Mouse (Mus musculus) forebrain, embryonic 10.5 days (tissue): ENCODE results near the gene Olfr1388. TPM values are rescaled to one million over a fixed set of nuclear protein-coding genes. Genes with fewer than 3 reads are reported as not detected.
"Not testable (repeated sequence)": the region's sequence is repeated elsewhere in the genome, so short reads cannot be mapped to it uniquely, and the experiment has no call there.

Source experiments
- DNase-seq: peaks from one replicate; pipeline ENCODE4 v3.0.0-alpha.2; 2017; ENCODE audit warnings: low spot score; ENCODE audit errors: extremely low spot score
- H3K27ac ChIP-seq: fragments of 300-500 bp; sonication (generic); 2 replicates; pipeline ENCODE4 v1.5.1; 2016; ENCODE audit warnings: mild to moderate bottlenecking
- H3K27me3 ChIP-seq: fragments of 300-500 bp; sonication (generic); 2 replicates; pipeline ENCODE4 v1.6.1; 2016; ENCODE audit warnings: mild to moderate bottlenecking; ENCODE audit not compliant: poor library complexity, severe bottlenecking
- H3K36me3 ChIP-seq: fragments of 300-500 bp; sonication (generic); replicated peaks from 2 replicates; pipeline ENCODE4 v1.6.1; 2016; ENCODE audit warnings: mild to moderate bottlenecking, moderate library complexity
- H3K4me1 ChIP-seq: fragments of 300-500 bp; sonication (generic); 2 replicates; pipeline ENCODE4 v1.6.1; 2016
- H3K4me3 ChIP-seq: fragments of 300-500 bp; sonication (generic); 2 replicates; pipeline ENCODE4 v1.5.1; 2016; ENCODE audit warnings: mild to moderate bottlenecking, moderate library complexity
- H3K9me3 ChIP-seq: fragments of 300-500 bp; sonication (generic); 2 replicates; pipeline ENCODE4 v1.6.1; 2016; ENCODE audit warnings: mild to moderate bottlenecking, moderate library complexity
- WGBS: fragments of 180-500 bp; shearing (Covaris S2); methylation state at CpG from one replicate; pipeline ENCODE4 v1.1.7; 2016; 5-methylcytosine and 5-hydroxymethylcytosine counted together
- polyA plus RNA-seq: library from polyadenylated mRNA; unstranded; fragments of >200 nt; fragmentation: Nextera tagmentation; extraction: Ambion mirVana; gene quantifications from 2 replicates; pipeline ENCODE4 v1.2.1, GENCODE M21; 2016

The Olfr1388 gene
- polyA plus RNA-seq: 0.25 and 0.33 TPM in 2 replicates

DNA sequence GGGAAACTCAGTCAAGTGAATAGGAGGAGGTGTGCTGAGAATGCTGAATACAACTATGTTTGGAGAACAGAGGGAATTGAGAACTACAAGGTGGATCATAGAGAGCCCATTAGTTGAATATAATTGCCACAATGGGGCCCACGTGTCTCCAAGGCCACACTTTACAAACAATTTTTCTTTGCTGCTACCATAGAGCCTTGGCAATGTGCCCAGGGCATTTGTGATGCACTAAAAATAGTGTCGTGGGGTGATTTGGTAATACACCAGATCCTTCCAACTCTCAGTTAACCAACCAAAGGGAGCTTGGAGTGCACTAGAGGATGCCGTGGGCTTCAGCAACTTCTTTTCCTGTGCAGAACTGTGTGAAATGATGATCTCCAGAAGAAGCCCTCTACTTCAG is at the start of gene Olfr1388:
Olfr1388 (plus strand) TSS at position 214 of the 400 bp plus-strand sequence.
- Histone ChIP-seq H3K4me3 (no peak within 1 kb of the TSS), H3K9me3 (no peaks in the 10 kb centered on the region; the same call in 1 of the 2 replicates), H3K27me3 (no peaks in the 10 kb centered on the region), H3K4me1 (no peaks in the 10 kb centered on the region), H3K27ac (no peak within 1 kb of the TSS), H3K36me3 (no peaks in the 10 kb centered on the region)
- WGBS: 79% methylated on average over 3 of the region's 3 CpGs
- DNase-seq: no peak

DNA sequence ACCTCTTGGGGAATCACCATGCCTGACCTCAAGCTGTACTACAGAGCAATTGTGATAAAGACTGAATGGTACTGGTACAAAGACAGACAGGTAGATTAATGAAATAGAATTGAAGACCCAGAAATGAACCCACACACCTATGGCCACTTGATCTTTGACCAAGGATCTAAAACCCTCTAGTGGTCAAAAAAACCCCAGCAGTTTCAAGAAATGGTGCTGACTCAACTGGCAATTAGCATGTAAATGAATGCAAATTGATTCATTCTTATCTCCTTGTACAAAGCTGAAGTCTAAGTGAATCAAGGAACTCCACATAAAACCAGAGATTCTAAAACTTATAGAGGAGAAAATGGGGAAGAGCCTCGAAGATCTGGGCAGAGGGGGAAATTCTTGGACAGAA is 43.7 kb upstream of the Olfr1388 start:
- H3K27me3 ChIP-seq, H3K4me3 ChIP-seq, H3K27ac ChIP-seq, H3K4me1 ChIP-seq, H3K36me3 ChIP-seq, DNase-seq, H3K9me3 ChIP-seq: not testable (repeated sequence)
- 82% methylated on average over 1 of the region's 1 CpGs for WGBS

DNA sequence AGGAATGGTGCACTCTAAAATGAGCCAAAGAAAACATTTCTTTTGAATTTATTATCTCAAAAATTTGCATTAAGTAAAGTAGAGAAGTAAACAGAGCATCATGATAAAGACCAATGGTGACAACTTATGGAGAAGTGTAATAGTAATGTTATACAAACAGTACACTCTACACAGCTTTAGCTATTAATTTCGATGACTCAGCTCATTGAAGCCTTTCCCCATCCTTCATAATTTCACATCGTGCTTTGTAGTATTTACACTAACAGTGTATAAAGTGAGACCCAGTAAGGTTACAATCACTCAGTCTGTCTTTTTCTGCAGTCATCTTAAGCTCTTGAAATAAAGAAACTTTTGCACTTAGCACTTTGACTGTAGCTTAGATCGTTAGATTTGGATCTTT is 29.6 kb upstream of the Olfr1388 start:
- H3K36me3 ChIP-seq: no peaks in the 10 kb centered on the region
- no peaks in the 10 kb centered on the region for H3K4me1 ChIP-seq
- H3K4me3 ChIP-seq: no peak overlapping the region
- 78% methylated on average over 3 of the region's 3 CpGs for WGBS
- H3K27ac ChIP-seq: no peak overlapping the region
- H3K27me3 ChIP-seq: no peaks in the 10 kb centered on the region
- no peak for DNase-seq
- H3K9me3 ChIP-seq: no peaks in the 10 kb centered on the region

DNA sequence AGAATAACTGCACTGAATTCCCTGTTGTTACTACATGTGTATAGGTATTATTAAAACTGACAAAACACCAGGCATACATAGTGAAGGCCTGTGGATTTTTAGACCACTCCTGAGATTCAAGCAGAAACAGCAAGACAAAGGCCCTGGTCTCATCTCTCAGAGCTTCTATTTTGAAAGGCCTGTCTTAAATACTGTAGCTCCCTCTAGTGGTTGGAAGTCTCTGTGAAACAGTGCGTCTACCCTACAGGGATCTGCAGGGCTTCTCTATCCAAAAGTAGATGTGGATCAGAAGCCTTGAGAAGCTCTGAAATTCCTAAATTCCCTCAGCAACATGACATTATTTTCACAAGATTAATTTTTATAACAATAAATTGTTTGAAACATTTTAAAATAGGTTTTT is 25.9 kb upstream of the Olfr1388 start:
- Histone ChIP-seq H3K27me3 (no peaks in the 10 kb centered on the region), H3K4me1 (no peaks in the 10 kb centered on the region), H3K27ac (no peak overlapping the region), H3K4me3 (no peak overlapping the region), H3K36me3 (no peaks in the 10 kb centered on the region), H3K9me3 (no peaks in the 10 kb centered on the region)
- WGBS: 29% methylated on average over 1 of the region's 1 CpGs
- DNase-seq: no peak

DNA sequence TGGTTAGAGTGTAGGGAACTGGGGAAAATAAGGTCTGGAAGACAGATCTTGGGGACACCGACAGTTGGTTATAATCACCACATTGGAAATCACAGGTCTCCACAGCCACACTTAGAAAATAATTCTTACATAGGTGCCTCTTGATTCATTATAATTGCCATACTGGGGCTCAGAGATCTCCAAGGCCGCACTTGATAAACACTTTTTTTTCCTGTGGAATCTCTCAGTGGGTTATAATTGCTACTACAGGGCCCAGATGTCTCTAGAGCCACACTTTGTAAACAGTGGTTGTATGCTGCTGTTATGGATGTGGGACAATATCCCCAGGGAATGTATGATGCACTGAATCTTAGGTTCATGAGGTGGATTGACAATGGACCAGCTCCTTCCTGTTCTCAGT is 13.7 kb upstream of the Olfr1388 start, which contains the start of gene Olfr1389:
Olfr1389 (plus strand) TSS at position 301 of the 400 bp plus-strand sequence.
- Histone ChIP-seq H3K27me3 (no peaks in the 10 kb centered on the region), H3K36me3 (no peaks in the 10 kb centered on the region), H3K4me3 (no peak within 1 kb of the TSS), H3K4me1 (no peaks in the 10 kb centered on the region), H3K27ac (no peak within 1 kb of the TSS), H3K9me3 (no peaks in the 10 kb centered on the region)
- DNase-seq: no peak
- 95% methylated on average over 2 of the region's 2 CpGs for WGBS

DNA sequence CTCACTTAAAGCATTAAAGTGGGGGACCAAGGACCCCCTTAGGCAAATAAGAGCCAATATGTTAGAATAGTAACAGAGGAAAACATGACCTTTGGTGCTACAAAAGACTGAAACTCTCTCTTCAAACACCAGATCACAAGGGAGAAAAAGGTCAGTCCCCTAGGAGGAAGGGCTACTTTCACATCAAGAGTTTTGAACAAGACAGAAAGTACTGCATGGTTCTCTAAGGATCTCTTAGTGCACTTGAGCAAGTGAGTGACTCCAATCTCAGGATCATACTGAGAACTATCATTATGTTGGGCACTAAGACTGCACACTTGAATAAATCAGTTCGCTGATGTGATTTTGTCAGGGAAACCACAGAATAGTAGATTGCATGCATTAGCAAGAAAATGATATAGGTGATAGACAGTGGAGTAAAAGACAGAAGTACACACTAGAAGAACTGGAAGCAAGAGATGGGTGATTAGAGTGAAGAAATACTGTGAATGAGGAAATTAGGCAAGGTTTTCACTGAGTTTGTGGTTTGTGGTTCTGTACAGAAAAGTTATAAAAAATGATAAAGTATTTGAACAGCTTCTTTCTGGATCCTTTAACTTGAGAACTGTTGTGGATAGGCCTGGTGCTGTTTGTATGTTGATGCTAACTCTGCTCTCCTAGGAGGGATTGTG is 11.0 kb upstream of the Olfr1388 start:
- Histone ChIP-seq H3K4me3 (no peak overlapping the region), H3K4me1 (no peaks in the 10 kb centered on the region), H3K27ac (no peak overlapping the region), H3K27me3 (no peaks in the 10 kb centered on the region), H3K36me3 (no peaks in the 10 kb centered on the region), H3K9me3 (no peaks in the 10 kb centered on the region)
- no peak for DNase-seq
- 96% methylated on average over 1 of the region's 1 CpGs for WGBS

DNA sequence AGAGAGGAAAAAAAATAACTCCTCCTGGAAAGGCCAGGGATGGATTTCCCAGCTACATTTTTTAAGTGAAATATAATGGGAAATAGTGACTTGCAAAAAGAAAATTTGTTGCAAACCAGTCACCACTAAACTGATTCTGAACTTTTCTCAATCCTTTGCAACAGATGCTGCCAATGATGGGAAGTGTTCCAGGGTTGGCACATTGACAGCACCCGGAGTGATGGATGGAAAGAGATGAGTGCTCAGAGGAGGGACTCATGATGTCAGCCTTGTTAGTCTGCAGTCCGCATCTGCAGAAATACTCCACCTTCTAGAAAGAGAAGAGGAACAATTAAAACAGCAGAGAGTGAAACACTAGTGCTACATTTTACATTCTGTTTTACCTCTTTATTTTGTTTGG is 6.8 kb upstream of the Olfr1388 start:
- Histone ChIP-seq H3K27me3 (no peaks in the 10 kb centered on the region), H3K4me1 (no peaks in the 10 kb centered on the region), H3K9me3 (no peaks in the 10 kb centered on the region; the same call in 1 of the 2 replicates), H3K36me3 (no peaks in the 10 kb centered on the region), H3K4me3 (no peak overlapping the region), H3K27ac (no peak overlapping the region)
- DNase-seq: no peak
- WGBS: 94% methylated on average over 2 of the region's 2 CpGs

DNA sequence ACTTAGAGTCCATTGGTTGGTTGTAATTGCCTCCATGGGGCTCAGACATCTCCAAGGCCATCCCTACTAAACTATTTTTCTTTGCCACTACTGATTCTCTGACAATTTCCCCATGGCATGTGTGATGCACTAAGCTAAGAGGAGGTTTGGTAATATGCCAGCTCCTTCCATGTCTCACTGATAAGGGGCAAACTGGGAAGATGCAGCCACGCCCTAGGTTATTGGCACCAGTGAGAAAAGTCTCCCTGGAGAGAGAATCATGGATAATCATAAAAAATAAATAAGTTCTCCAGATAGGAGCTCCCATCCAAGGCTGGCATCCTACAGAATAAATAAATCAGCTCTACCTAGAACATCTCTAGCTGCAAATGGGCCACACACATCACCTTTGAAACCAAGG is 18.6 kb downstream of the Olfr1388 start, which contains the start of gene Olfr1387:
Olfr1387 (plus strand) TSS at position 301 of the 400 bp plus-strand sequence.
- 78% methylated on average over 1 of the region's 1 CpGs for WGBS
- Histone ChIP-seq H3K9me3 (no peaks in the 10 kb centered on the region), H3K27ac (no peak within 1 kb of the TSS), H3K4me1 (no peaks in the 10 kb centered on the region), H3K27me3 (no peaks in the 10 kb centered on the region), H3K4me3 (no peak within 1 kb of the TSS), H3K36me3 (no peaks in the 10 kb centered on the region)
- DNase-seq: no peak

DNA sequence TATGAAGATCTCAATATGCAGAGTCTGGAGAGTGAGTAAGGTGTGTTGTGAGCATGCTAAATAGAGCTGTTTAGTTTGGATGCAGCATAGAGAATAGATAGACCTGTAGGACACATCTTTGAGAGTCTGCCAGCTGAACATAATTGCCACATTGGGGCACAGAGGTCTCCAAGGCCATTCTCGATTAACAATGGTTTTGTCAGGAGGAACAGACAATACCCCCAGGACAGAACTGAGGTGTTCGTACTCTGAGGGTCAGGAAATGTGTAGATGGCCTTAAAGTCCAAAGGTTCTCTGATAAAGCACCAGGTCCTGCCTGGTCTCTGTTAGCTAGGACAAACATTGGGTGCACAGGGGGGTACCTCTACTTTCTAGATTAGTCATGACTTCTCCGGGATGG is 28.3 kb downstream of the Olfr1388 start, which contains the start of gene Olfr1386:
Olfr1386 (plus strand) TSS at position 301 of the 400 bp plus-strand sequence.
- H3K9me3 ChIP-seq, H3K27ac ChIP-seq, H3K27me3 ChIP-seq, H3K36me3 ChIP-seq, H3K4me3 ChIP-seq, DNase-seq, H3K4me1 ChIP-seq: not testable (repeated sequence)
- 82% methylated on average over 3 of the region's 3 CpGs for WGBS

DNA sequence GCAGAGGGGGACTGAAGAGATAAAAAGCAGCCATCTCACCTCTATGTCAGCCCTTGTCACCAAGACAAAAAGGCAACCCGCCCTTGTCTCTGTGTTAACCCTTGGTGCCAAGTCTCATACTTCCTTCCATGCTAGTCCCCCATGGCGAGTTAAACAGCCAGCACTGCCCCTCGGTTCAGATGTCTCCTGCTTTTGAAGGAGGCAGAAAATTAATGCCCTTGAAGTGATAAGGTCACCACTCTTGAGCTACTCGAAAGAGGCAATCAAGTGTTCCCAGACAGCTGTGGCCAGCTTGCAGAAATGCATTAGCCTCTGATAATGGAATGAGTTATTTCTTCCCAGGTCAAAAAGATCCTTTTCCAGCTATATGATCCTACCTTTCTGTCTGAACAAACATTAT is 49.5 kb downstream of the Olfr1388 start:
- 80% methylated on average over 4 of the region's 4 CpGs for WGBS
- H3K27ac ChIP-seq: no peak overlapping the region
- no peak for DNase-seq
- no peaks in the 10 kb centered on the region for H3K27me3 ChIP-seq
- no peaks in the 10 kb centered on the region for H3K36me3 ChIP-seq
- H3K4me1 ChIP-seq: no peaks in the 10 kb centered on the region
- H3K9me3 ChIP-seq: no peaks in the 10 kb centered on the region
- no peak overlapping the region for H3K4me3 ChIP-seq

DNA sequence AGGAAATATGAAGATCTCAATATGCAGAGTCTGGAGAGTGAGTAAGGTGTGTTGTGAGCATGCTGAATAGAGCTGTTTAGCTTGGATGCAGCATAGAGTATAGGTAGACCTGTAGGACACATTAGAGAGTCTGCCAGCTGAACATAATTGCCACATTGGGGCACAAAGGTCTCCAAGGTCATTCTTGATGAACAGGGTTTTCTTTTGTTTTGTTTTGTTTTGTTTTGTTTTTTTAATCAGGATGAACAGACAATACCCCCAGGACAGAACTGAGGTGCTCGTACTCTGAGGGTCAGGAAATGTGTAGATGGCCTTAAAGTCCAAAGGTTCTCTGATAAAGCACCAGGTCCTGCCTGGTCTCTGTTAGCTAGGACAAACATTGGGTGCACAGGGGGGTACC is 52.3 kb downstream of the Olfr1388 start, which contains the start of gene Olfr1385:
Olfr1385 (plus strand) TSS at position 301 of the 400 bp plus-strand sequence.
- not testable (repeated sequence) for H3K27ac ChIP-seq, H3K36me3 ChIP-seq, H3K4me3 ChIP-seq, H3K27me3 ChIP-seq, H3K9me3 ChIP-seq, H3K4me1 ChIP-seq, DNase-seq
- WGBS: 76% methylated on average over 1 of the region's 1 CpGs
